Mouse (Mus musculus): ENCODE data around the gene Mcm9. TPM values are rescaled to one million over a fixed set of nuclear protein-coding genes. Genes with fewer than 3 reads are reported as not detected.

Gene Mcm9
- polyA plus RNA-seq, 1 experiment: 6.4 TPM

- TF ChIP-seq POLR2A (IDR thresholded peaks at IDR 0.05; ENCODE audit: low read depth, low read length) (no peak), CTCF (IDR thresholded peaks at IDR 0.05; ENCODE audit: borderline replicate concordance, insufficient read depth, low read length) (no peak)
- H3K4me3 ChIP-seq (ENCODE audit: insufficient read depth, low read length): no peak overlapping the region
- H3K27ac ChIP-seq (ENCODE audit: insufficient read depth, low read length): no peak overlapping the region
- H3K4me1 ChIP-seq (ENCODE audit: control insufficient read depth, insufficient read depth, low read length): no peaks in the 10 kb centered on the region
These were observed 49.2 kb downstream of the Mcm9 start for GRCm38 (mm10) chr10:53581087-53581486.

- Histone ChIP-seq H3K4me3 (ENCODE audit: insufficient read depth, low read length) (peak overlapping the region; percentile 21), H3K4me1 (ENCODE audit: control insufficient read depth, insufficient read depth, low read length) (no peaks in the 10 kb centered on the region), H3K27ac (ENCODE audit: insufficient read depth, low read length) (no peak overlapping the region)
- TF ChIP-seq CTCF (IDR thresholded peaks at IDR 0.05; ENCODE audit: borderline replicate concordance, insufficient read depth, low read length) (no peak), POLR2A (IDR thresholded peaks at IDR 0.05; ENCODE audit: low read depth, low read length) (no peak)
These were observed 49.6 kb downstream of the Mcm9 start for GRCm38 (mm10) chr10:53580621-53581081.

DNA sequence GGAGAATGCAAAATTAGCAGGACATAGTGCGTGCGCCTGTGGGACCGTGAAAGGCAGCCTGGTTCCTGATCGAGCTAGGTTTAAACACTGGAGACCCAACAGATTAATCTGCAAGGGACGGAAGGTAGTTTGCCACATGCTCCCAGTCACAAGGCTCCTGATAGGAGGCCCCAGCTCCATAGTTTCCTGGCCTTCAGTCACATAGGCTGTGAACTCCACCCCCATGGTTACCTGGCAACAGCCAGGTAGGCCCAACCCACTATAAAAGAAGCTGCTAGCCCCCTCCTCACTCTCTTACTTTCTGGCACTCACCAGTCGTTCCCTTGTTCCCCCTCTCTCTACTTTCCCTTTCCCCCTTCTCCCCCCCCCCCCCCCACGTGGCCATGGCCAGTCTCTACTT, 50.1 kb downstream of the Mcm9 start:
- H3K4me3 ChIP-seq (ENCODE audit: insufficient read depth, low read length): no peak overlapping the region
- H3K4me1 ChIP-seq (ENCODE audit: control insufficient read depth, insufficient read depth, low read length): no peaks in the 10 kb centered on the region
- H3K27ac ChIP-seq (ENCODE audit: insufficient read depth, low read length): no peak overlapping the region
- TF ChIP-seq CTCF (IDR thresholded peaks at IDR 0.05; ENCODE audit: borderline replicate concordance, insufficient read depth, low read length): no peak
- no peak for TF ChIP-seq POLR2A (IDR thresholded peaks at IDR 0.05; ENCODE audit: low read depth, low read length)

GRCm38 (mm10) chr10:53568531-53568930, 61.7 kb downstream of the Mcm9 start:
- Histone ChIP-seq H3K4me1 (ENCODE audit: control insufficient read depth, insufficient read depth, low read length) (no peaks in the 10 kb centered on the region), H3K4me3 (ENCODE audit: insufficient read depth, low read length) (no peak overlapping the region), H3K27ac (ENCODE audit: insufficient read depth, low read length) (no peak overlapping the region)
- no peak for TF ChIP-seq POLR2A (IDR thresholded peaks at IDR 0.05; ENCODE audit: low read depth, low read length)
- TF ChIP-seq CTCF (IDR thresholded peaks at IDR 0.05; ENCODE audit: borderline replicate concordance, insufficient read depth, low read length): no peak

DNA sequence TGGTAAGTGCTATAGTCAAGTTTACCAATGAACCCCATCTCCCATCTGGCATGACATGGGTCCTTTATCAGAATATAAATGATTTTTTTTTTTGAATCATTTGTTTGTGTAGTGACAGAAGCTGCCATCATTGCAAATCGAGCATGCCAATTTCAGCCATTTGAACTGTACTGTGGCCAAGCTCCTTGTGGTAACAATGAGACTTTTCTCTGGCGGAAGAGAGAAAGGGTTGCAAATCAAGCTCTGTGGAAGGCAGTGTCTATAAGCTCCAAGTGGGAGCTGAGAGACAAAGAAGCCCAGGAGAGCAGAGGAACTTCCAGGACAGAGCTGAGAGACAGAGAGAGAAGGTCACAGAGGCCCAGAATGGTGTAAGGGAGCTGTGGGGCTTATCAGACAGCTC, 64.7 kb downstream of the Mcm9 start:
- H3K4me3 ChIP-seq (ENCODE audit: insufficient read depth, low read length): no peak overlapping the region
- TF ChIP-seq CTCF (IDR thresholded peaks at IDR 0.05; ENCODE audit: borderline replicate concordance, insufficient read depth, low read length) (no peak), POLR2A (IDR thresholded peaks at IDR 0.05; ENCODE audit: low read depth, low read length) (no peak)
- no peaks in the 10 kb centered on the region for H3K4me1 ChIP-seq (ENCODE audit: control insufficient read depth, insufficient read depth, low read length)
- no peak overlapping the region for H3K27ac ChIP-seq (ENCODE audit: insufficient read depth, low read length)

DNA sequence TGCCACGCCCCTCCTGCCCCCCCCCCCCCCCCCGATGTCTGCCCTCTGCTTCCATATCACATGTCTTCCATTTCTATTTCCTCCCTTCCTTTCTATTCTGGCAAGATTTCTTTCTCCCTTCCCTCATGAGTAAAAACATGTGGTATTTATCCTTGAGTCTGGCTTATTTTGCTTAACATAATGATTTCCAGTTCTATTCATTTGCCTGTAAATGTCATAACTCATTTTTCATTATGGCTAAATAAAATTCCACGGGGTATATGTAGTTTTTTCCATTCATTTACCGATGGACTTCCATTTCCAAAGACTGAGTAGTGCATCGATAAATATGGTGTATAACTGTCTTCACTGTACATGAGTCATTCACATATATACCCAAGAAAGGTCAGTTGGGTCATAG, 68.2 kb downstream of the Mcm9 start:
- Histone ChIP-seq H3K4me3 (ENCODE audit: insufficient read depth, low read length) (no peak overlapping the region), H3K4me1 (ENCODE audit: control insufficient read depth, insufficient read depth, low read length) (no peaks in the 10 kb centered on the region), H3K27ac (ENCODE audit: insufficient read depth, low read length) (no peak overlapping the region)
- TF ChIP-seq POLR2A (IDR thresholded peaks at IDR 0.05; ENCODE audit: low read depth, low read length) (no peak), CTCF (IDR thresholded peaks at IDR 0.05; ENCODE audit: borderline replicate concordance, insufficient read depth, low read length) (no peak)

DNA sequence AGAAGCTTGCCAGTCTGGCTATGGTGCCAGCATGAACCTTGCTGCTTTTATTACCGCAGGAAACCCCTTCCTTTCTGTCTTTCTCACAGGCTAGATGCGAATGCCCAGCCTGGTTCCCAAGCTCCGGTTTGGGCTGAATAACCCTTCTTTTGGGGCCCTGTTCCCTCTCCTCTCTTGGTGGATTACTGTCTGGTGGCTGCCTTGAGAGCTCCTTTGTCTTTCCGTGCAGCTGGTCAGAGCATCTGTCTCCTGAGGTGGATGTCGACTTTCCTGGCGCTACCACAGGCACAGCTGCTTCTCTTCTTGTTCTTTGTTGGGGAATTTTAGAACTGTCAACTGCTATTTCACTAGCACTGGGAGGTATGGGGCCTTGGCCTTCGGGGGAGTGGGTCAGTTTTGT, 92.6 kb downstream of the Mcm9 start:
- Histone ChIP-seq H3K27ac (ENCODE audit: insufficient read depth, low read length) (no peak overlapping the region), H3K4me3 (ENCODE audit: insufficient read depth, low read length) (no peak overlapping the region), H3K4me1 (ENCODE audit: control insufficient read depth, insufficient read depth, low read length) (no peaks in the 10 kb centered on the region)
- TF ChIP-seq CTCF (IDR thresholded peaks at IDR 0.05; ENCODE audit: borderline replicate concordance, insufficient read depth, low read length) (no peak), POLR2A (IDR thresholded peaks at IDR 0.05; ENCODE audit: low read depth, low read length) (no peak)

GRCm38 (mm10) chr10:53532297-53532696, 97.9 kb downstream of the Mcm9 start:
- Histone ChIP-seq H3K27ac (ENCODE audit: insufficient read depth, low read length) (no peak overlapping the region), H3K4me1 (ENCODE audit: control insufficient read depth, insufficient read depth, low read length) (no peaks in the 10 kb centered on the region), H3K4me3 (ENCODE audit: insufficient read depth, low read length) (no peak overlapping the region)
- TF ChIP-seq POLR2A (IDR thresholded peaks at IDR 0.05; ENCODE audit: low read depth, low read length) (no peak), CTCF (IDR thresholded peaks at IDR 0.05; ENCODE audit: borderline replicate concordance, insufficient read depth, low read length) (no peak)

DNA sequence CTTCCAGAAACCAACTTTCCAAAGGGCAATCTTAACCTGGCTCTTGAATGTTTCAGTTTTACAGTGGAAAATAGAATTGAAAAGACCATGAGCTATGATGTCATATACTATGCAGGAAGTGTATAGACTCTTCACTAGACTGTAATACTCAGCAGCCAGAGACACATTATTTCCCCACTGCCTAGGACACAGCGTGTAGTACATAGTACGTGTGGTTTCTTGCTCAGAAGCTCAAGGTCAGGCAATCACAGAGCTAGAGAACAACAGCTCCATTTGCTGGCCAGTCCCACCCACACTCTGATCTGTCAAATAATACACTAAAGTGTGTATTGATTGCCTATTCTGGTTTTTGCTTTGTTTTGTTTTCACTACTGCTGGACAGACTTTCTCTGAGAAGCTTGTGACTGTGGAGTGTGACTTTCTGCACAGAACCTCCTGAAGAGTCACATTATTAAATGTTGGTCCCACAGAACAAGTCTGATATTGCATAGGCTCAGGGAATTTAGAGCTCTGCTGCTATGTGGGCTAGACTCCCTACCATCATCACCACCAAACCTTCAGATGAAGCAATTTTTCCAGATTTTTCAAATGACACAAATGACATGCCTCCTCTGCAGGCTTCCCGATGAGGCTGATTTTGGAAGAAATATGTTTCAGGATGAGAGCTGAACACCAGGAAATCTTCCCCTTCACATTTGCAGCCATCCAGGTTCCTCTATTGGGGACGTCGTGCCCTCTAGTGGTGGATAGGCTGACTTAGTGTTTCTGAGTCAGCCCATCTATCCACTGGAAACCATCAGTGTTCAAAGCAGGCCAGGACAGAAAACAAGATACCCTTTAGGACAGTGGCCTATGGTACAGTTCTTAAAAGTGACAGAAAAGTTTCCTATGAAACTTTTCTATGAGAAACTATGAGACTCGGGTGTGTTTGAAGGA, 102.1 kb downstream of the Mcm9 start:
- Histone ChIP-seq H3K4me1 (ENCODE audit: control insufficient read depth, insufficient read depth, low read length) (no peaks in the 10 kb centered on the region), H3K4me3 (ENCODE audit: insufficient read depth, low read length) (no peak overlapping the region), H3K27ac (ENCODE audit: insufficient read depth, low read length) (no peak overlapping the region)
- peak; percentile 56; the same call in 1 of the 2 replicates for TF ChIP-seq CTCF (IDR thresholded peaks at IDR 0.05; ENCODE audit: borderline replicate concordance, insufficient read depth, low read length)
- no peak for TF ChIP-seq POLR2A (IDR thresholded peaks at IDR 0.05; ENCODE audit: low read depth, low read length)

GRCm38 (mm10) chr10:53527344-53527743, 102.9 kb downstream of the Mcm9 start:
- H3K27ac ChIP-seq (ENCODE audit: insufficient read depth, low read length): no peak overlapping the region
- H3K4me3 ChIP-seq (ENCODE audit: insufficient read depth, low read length): no peak overlapping the region
- no peaks in the 10 kb centered on the region for H3K4me1 ChIP-seq (ENCODE audit: control insufficient read depth, insufficient read depth, low read length)
- TF ChIP-seq CTCF (IDR thresholded peaks at IDR 0.05; ENCODE audit: borderline replicate concordance, insufficient read depth, low read length) (no peak), POLR2A (IDR thresholded peaks at IDR 0.05; ENCODE audit: low read depth, low read length) (no peak)
